Mouse (Mus musculus): ENCODE results near the gene Slc41a3. TPM values are rescaled to one million over a fixed set of nuclear protein-coding genes. Genes with fewer than 3 reads are reported as not detected.

Slc41a3 gene
- total and polyA plus RNA-seq, 3 experiments = 0.10 to 0.59 (median 0.15) TPM

GRCm38 (mm10) chr6:90610248-90610647 lies 5.7 kb downstream of the Slc41a3 start:
- H3K79me2 ChIP-seq (replicated peaks; ENCODE audit: control insufficient read depth, extremely low read depth, insufficient read depth, poor library complexity, severe bottlenecking) = no peaks in the 10 kb centered on the region
- no peak for TF ChIP-seq SIN3A (IDR thresholded peaks at IDR 0.05; ENCODE audit: low read length)
- TF ChIP-seq CTCF (conservative IDR thresholded peaks at IDR 0.05 in 1 of 2, IDR thresholded peaks at IDR 0.05 in 1 of 2; ENCODE audit: low read depth in 2 of 2, low read length in 2 of 2) = no peak
- no peak for TF ChIP-seq GABPA (IDR thresholded peaks at IDR 0.05; ENCODE audit: insufficient replicate concordance, low read depth, low read length)
- TF ChIP-seq USF2 (conservative IDR thresholded peaks at IDR 0.05; ENCODE audit: low read depth, low read length) = no peak
- TF ChIP-seq ZMIZ1 (IDR thresholded peaks at IDR 0.05; ENCODE audit: low read depth, low read length) = no peak
- no peak overlapping the region for H3K9ac ChIP-seq (ENCODE audit: insufficient read depth, low read depth)
- H3K4me2 ChIP-seq (ENCODE audit: insufficient read depth, low read depth, poor library complexity, severe bottlenecking) = no peak overlapping the region
- DNase-seq (ENCODE audit: extremely low read depth) = no peak
- in situ Hi-C loops (cut with MboI; ENCODE audit: low pct_ligation_motif_present, low pct_unique_long_range_greater_than_20kb, low sequenced_read_pairs) = no loop called here
- dilution Hi-C loops (cut with MboI; ENCODE audit: extremely low pct_ligation_motif_present, extremely low pct_unique_long_range_greater_than_20kb, low sequenced_read_pairs) = no loop called here
- no peak overlapping the region for H3K27ac ChIP-seq (ENCODE audit: insufficient read depth, low read depth)
- no peaks in the 10 kb centered on the region for H3K9me3 ChIP-seq (replicated peaks; ENCODE audit: low read length)
- H3K36me3 ChIP-seq (replicated peaks in 1 of 2; ENCODE audit: control insufficient read depth in 1 of 2, insufficient read depth in 1 of 2, low read length in 1 of 2) = no peaks in the 10 kb centered on the region
- H3K4me1 ChIP-seq (ENCODE audit: control insufficient read depth in 1 of 2, insufficient read depth in 2 of 2) = peaks cover 2 to 7% of the 10 kb centered on the region in 2 experiments; a peak in 2 of 4 replicates
- H3K27me3 ChIP-seq (replicated peaks) = peaks cover 79% of the 10 kb centered on the region
- H3K4me3 ChIP-seq (replicated peaks in 1 of 3; ENCODE audit: low read depth in 2 of 3, low read length in 2 of 3, poor library complexity in 1 of 3) = no peak overlapping the region

- Histone ChIP-seq H3K9ac (ENCODE audit: insufficient read depth, low read depth) (no peak overlapping the region), H3K79me2 (replicated peaks; ENCODE audit: control insufficient read depth, extremely low read depth, insufficient read depth, poor library complexity, severe bottlenecking) (no peaks in the 10 kb centered on the region), H3K9me3 (replicated peaks; ENCODE audit: low read length) (no peaks in the 10 kb centered on the region), H3K4me3 (replicated peaks in 1 of 3; ENCODE audit: low read depth in 2 of 3, low read length in 2 of 3, poor library complexity in 1 of 3) (no peak overlapping the region), H3K36me3 (replicated peaks in 1 of 2; ENCODE audit: control insufficient read depth in 1 of 2, insufficient read depth in 1 of 2, low read length in 1 of 2) (no peaks in the 10 kb centered on the region), H3K4me1 (ENCODE audit: control insufficient read depth in 1 of 2, insufficient read depth in 2 of 2) (peaks cover 0 to 5% of the 10 kb centered on the region in 2 experiments; a peak in 1 of 4 replicates), H3K27ac (ENCODE audit: insufficient read depth, low read depth) (no peak overlapping the region), H3K27me3 (replicated peaks) (peaks cover 89% of the 10 kb centered on the region), H3K4me2 (ENCODE audit: insufficient read depth, low read depth, poor library complexity, severe bottlenecking) (no peak overlapping the region)
- TF ChIP-seq GABPA (IDR thresholded peaks at IDR 0.05; ENCODE audit: insufficient replicate concordance, low read depth, low read length) = no peak
- no peak for TF ChIP-seq ZMIZ1 (IDR thresholded peaks at IDR 0.05; ENCODE audit: low read depth, low read length)
- no peak for TF ChIP-seq BHLHE40 (IDR thresholded peaks at IDR 0.05; ENCODE audit: low read depth, low read length)
- TF ChIP-seq RCOR1 (conservative IDR thresholded peaks at IDR 0.05; ENCODE audit: low read depth, low read length) = no peak
- no peak for TF ChIP-seq NELFE (IDR thresholded peaks at IDR 0.05; ENCODE audit: low read depth, low read length)
- TF ChIP-seq SMC3 (IDR thresholded peaks at IDR 0.05; ENCODE audit: low read depth, low read length) = no peak
- TF ChIP-seq MYC (IDR thresholded peaks at IDR 0.05; ENCODE audit: low read depth, low read length) = no peak
- TF ChIP-seq MEF2A (IDR thresholded peaks at IDR 0.05; ENCODE audit: borderline replicate concordance, low read depth, low read length) = no peak
- no peak for TF ChIP-seq MAX (IDR thresholded peaks at IDR 0.05; ENCODE audit: low read length)
- TF ChIP-seq KAT2A (IDR thresholded peaks at IDR 0.05; ENCODE audit: insufficient replicate concordance, low read length) = no peak
- no peak for TF ChIP-seq PAX5 (IDR thresholded peaks at IDR 0.05; ENCODE audit: low read length)
- TF ChIP-seq TCF12 (IDR thresholded peaks at IDR 0.05; ENCODE audit: low read depth, low read length) = no peak
- TF ChIP-seq ZNF384 (IDR thresholded peaks at IDR 0.05; ENCODE audit: low read depth, low read length) = no peak
- no peak for TF ChIP-seq EP300 (IDR thresholded peaks at IDR 0.05; ENCODE audit: low read length)
- TF ChIP-seq IRF4 (IDR thresholded peaks at IDR 0.05; ENCODE audit: low read depth, low read length) = no peak
- TF ChIP-seq ELF1 (IDR thresholded peaks at IDR 0.05; ENCODE audit: low read depth, low read length) = no peak
- TF ChIP-seq RAD21 (IDR thresholded peaks at IDR 0.05; ENCODE audit: low read depth, low read length) = no peak
- no peak for TF ChIP-seq MXI1 (IDR thresholded peaks at IDR 0.05; ENCODE audit: low read depth, low read length)
- TF ChIP-seq ZKSCAN1 (IDR thresholded peaks at IDR 0.05; ENCODE audit: borderline replicate concordance, low read depth, low read length) = no peak
- no peak for TF ChIP-seq USF2 (conservative IDR thresholded peaks at IDR 0.05; ENCODE audit: low read depth, low read length)
- dilution Hi-C loops (cut with MboI; ENCODE audit: extremely low pct_ligation_motif_present, extremely low pct_unique_long_range_greater_than_20kb, low sequenced_read_pairs) = no loop called here
- in situ Hi-C loops (cut with MboI; ENCODE audit: low pct_ligation_motif_present, low pct_unique_long_range_greater_than_20kb, low sequenced_read_pairs) = no loop called here
- DNase-seq (ENCODE audit: extremely low read depth) = no peak
These were observed 8.8 kb downstream of the Slc41a3 start for GRCm38 (mm10) chr6:90613277-90613676.

Measured in CH12.LX (cell line).